Mouse (Mus musculus): ENCODE data around the gene Sirt7. TPM values are rescaled to one million over a fixed set of nuclear protein-coding genes. Genes with fewer than 3 reads are reported as not detected.

Sirt7 gene
- polyA plus RNA-seq, 1 experiment, result 119 TPM

DNA sequence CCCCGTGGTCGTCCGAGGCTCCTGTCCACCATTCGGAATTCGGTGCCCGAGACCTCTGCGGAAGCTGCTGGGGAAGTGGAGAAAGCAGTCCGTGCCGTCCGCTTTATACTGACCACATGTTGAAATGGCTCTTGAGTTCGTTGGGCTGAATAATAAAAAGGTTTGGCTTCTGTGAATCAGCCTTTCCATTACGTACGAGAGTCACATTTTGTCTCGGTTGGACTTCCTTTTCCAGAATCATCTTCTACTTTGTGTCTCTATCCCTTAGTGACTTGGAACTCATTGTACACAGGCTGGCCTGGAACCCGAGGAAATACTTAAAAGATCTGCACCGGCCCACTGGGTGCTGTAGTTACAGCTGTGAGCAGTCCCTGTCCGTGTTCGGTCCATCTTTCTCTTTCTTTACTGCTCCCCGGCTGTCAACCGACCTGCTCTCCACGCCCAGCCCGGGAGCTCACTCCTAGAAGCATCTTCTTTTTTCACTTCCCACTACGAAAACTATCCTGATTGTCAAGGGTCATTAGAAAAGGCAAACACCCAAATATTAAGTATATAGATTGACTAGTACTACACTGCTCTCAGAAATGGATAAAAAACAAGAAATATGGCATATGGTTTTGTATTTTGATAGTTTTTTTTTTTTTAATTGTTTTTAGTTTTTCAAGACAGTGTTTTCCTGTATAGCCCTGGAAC, 51.3 kb downstream of the Sirt7 start:
- peak in 1 of 2 experiments; percentile 77 for DNase-seq (ENCODE audit: low read depth in 1 of 2, low spot score in 2 of 2)
- TF ChIP-seq POLR2A (IDR thresholded peaks at IDR 0.05; ENCODE audit: low read depth, low read length) (no peak), CTCF (IDR thresholded peaks at IDR 0.05; ENCODE audit: extremely low read depth, insufficient read depth, insufficient read length, insufficient replicate concordance) (no peak)
- Histone ChIP-seq H3K27ac (ENCODE audit: insufficient read depth, low read length) (peak overlapping the region; percentile 99), H3K36me3 (ENCODE audit: control insufficient read depth, insufficient read depth, low read length) (peaks cover 19% of the 10 kb centered on the region), H3K4me3 (ENCODE audit: extremely low read depth, insufficient read depth, insufficient read length) (peak overlapping the region; percentile 74), H3K27me3 (ENCODE audit: control insufficient read depth, insufficient read depth, low read length) (no peaks in the 10 kb centered on the region), H3K4me1 (ENCODE audit: control insufficient read depth, insufficient read depth, insufficient read length) (peaks cover 9% of the 10 kb centered on the region; the same call in 1 of the 2 replicates)
- WGBS, result under 1% methylated on average over 23 of the region's 23 CpGs

DNA sequence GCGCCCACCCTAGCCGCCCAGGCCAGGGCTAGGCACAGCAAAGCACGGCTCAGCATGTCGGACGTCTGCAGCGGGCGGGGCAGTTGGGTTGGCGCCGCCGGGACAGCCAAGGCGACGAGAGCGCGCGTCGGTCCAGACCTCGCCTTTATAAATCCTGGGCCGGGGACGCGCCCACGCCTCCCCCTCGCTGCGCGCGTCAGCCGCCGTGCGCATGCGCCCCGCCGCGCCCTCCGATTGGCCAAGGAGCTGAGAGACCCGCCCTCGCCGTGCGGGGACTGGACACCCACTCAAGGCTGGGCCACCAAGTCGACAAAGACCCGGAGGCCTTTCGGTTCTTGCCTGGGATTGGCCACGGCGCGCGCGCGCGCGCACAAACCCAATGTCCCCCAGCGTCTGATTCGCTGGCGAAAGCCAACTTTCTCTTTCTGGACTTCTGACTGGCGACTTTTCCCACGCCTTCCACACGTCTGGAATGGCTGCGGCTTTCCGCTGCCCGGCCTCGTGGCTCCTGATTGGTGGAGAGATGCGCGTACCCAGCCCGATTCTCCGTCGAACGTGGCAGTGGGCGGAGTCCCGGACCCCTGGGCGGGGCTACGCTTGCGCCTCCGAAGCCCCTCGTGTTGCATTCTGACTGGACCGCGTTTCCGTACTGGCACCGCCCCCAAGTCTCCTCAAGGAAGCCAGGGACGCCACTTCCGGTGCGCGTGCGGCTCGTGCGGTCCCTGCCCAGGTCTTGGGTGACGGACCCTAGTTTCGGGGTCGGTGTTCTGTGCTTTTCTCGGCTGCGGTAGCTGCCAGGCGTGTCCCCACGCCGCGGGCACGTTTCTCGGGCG, 52.1 kb downstream of the Sirt7 start, which contains the start of gene P4hb:
Gene P4hb, minus strand, starts transcription at position 502 of the 833 bp plus-strand sequence.
- peaks cover 17% of the 10 kb centered on the region for H3K36me3 ChIP-seq (ENCODE audit: control insufficient read depth, insufficient read depth, low read length)
- H3K27me3 ChIP-seq (ENCODE audit: control insufficient read depth, insufficient read depth, low read length), result no peaks in the 10 kb centered on the region
- peak within 1 kb of the TSS; percentile 99 for H3K27ac ChIP-seq (ENCODE audit: insufficient read depth, low read length)
- under 1% methylated on average over 94 of the region's 94 CpGs for WGBS
- TF ChIP-seq POLR2A (IDR thresholded peaks at IDR 0.05; ENCODE audit: low read depth, low read length) (peak; percentile 96), CTCF (IDR thresholded peaks at IDR 0.05; ENCODE audit: extremely low read depth, insufficient read depth, insufficient read length, insufficient replicate concordance) (no peak)
- peak within 1 kb of the TSS; percentile 75 for H3K4me3 ChIP-seq (ENCODE audit: extremely low read depth, insufficient read depth, insufficient read length)
- peak; percentile 98 to 99 for DNase-seq (ENCODE audit: low read depth in 1 of 2, low spot score in 2 of 2)
- peaks cover 9% of the 10 kb centered on the region; the same call in 1 of the 2 replicates for H3K4me1 ChIP-seq (ENCODE audit: control insufficient read depth, insufficient read depth, insufficient read length)

DNA sequence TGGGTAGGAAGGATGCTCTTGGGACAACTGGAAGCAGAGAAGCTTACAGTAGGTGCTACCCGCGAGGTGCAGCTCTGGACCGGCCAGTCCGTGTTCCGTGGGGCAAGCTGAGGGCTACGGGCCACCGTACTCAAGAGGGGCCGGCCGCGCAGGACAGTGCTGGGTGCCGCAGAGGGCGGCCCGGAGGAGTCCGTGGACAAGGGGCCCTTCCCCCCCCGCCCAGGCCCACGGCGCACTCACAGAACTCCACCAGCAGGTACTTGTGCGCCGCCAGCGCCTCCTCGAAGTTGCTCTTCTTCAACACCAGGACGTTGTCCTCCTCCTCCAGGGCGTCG, 52.7 kb downstream of the Sirt7 start:
- DNase-seq (ENCODE audit: low read depth in 1 of 2, low spot score in 2 of 2), result no peak
- peak overlapping the region; percentile 70 for H3K27ac ChIP-seq (ENCODE audit: insufficient read depth, low read length)

DNA sequence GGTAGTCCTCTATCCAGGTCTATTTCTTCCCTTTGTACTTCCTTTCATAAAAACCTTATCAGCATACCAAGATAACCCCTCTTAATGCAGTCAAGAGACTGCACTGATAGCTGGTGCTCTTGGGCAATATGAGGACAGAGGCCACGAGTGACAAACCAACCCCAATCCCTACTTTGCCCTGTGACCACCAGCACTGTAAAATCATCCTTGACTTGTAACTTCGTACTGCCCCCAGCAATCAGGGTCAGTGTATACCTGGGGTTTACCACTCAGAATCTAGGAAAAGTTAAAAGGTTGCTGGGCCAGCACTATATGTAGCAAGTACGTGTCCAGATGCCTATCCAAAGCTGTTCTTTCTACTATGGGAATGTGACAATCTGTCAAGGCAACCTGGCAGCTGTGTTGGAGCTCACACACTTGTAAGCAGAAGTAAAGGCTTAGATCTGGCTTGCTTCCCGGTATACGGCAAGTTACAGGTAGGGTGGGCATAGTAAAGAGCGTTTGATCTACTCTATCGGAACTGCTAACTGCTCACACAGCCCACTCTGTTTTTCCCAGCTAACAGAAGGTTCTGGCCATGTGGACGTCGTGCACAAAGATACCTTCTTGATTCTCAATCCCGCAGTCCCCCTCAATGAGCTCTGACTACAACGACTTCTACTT, 53.2 kb downstream of the Sirt7 start:
- Histone ChIP-seq H3K27ac (ENCODE audit: insufficient read depth, low read length) (peak overlapping the region; percentile 70; the same call in 1 of the 2 replicates), H3K4me3 (ENCODE audit: extremely low read depth, insufficient read depth, insufficient read length) (peak overlapping the region; percentile 75), H3K36me3 (ENCODE audit: control insufficient read depth, insufficient read depth, low read length) (peaks cover 26% of the 10 kb centered on the region), H3K4me1 (ENCODE audit: control insufficient read depth, insufficient read depth, insufficient read length) (peaks cover 9% of the 10 kb centered on the region; the same call in 1 of the 2 replicates), H3K27me3 (ENCODE audit: control insufficient read depth, insufficient read depth, low read length) (no peaks in the 10 kb centered on the region)
- no peak for DNase-seq (ENCODE audit: low read depth in 1 of 2, low spot score in 2 of 2)
- TF ChIP-seq CTCF (IDR thresholded peaks at IDR 0.05; ENCODE audit: extremely low read depth, insufficient read depth, insufficient read length, insufficient replicate concordance) (no peak), POLR2A (IDR thresholded peaks at IDR 0.05; ENCODE audit: low read depth, low read length) (no peak)
- 6% methylated on average over 11 of the region's 11 CpGs for WGBS

More for the DNA sequence above, 52.7 kb downstream of the Sirt7 start:
- Histone ChIP-seq H3K27me3 (ENCODE audit: control insufficient read depth, insufficient read depth, low read length) (no peaks in the 10 kb centered on the region), H3K36me3 (ENCODE audit: control insufficient read depth, insufficient read depth, low read length) (peaks cover 21% of the 10 kb centered on the region), H3K4me3 (ENCODE audit: extremely low read depth, insufficient read depth, insufficient read length) (peak overlapping the region; percentile 75), H3K4me1 (ENCODE audit: control insufficient read depth, insufficient read depth, insufficient read length) (peaks cover 9% of the 10 kb centered on the region; the same call in 1 of the 2 replicates)
- no peak for TF ChIP-seq POLR2A (IDR thresholded peaks at IDR 0.05; ENCODE audit: low read depth, low read length)
- no peak for TF ChIP-seq CTCF (IDR thresholded peaks at IDR 0.05; ENCODE audit: extremely low read depth, insufficient read depth, insufficient read length, insufficient replicate concordance)
- WGBS, result under 1% methylated on average over 24 of the region's 24 CpGs

DNA sequence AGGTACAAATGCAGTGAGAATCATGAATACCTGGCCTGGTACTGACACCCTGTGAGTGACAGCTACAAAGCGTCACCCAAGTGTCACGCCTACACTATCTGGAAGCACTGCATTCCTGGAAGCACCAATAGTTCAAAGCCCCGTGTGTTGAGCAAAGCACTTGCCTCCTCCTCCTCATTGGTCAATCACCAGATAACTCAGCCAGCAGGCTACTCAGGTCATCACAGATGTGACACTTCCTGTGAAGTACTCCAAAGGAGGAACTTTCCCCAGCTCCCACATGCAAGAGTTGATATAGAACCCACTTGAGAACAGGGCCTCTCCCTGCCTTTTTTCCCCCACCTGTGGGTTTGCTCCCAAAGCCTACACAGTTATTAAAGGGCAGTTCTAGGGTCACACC, 53.9 kb downstream of the Sirt7 start:
- no peaks in the 10 kb centered on the region for H3K27me3 ChIP-seq (ENCODE audit: control insufficient read depth, insufficient read depth, low read length)
- no peak for TF ChIP-seq CTCF (IDR thresholded peaks at IDR 0.05; ENCODE audit: extremely low read depth, insufficient read depth, insufficient read length, insufficient replicate concordance)
- no peak for TF ChIP-seq POLR2A (IDR thresholded peaks at IDR 0.05; ENCODE audit: low read depth, low read length)
- DNase-seq (ENCODE audit: low read depth in 1 of 2, low spot score in 2 of 2), result no peak
- no peak overlapping the region for H3K27ac ChIP-seq (ENCODE audit: insufficient read depth, low read length)
- H3K4me3 ChIP-seq (ENCODE audit: extremely low read depth, insufficient read depth, insufficient read length), result no peak overlapping the region
- H3K36me3 ChIP-seq (ENCODE audit: control insufficient read depth, insufficient read depth, low read length), result peaks cover 29% of the 10 kb centered on the region
- peaks cover 9% of the 10 kb centered on the region; the same call in 1 of the 2 replicates for H3K4me1 ChIP-seq (ENCODE audit: control insufficient read depth, insufficient read depth, insufficient read length)
- WGBS, result 79% methylated on average over 3 of the region's 3 CpGs

Other genes with a start within 250 kb of the Sirt7 start
- 36.5 and 53.8 TPM in 2 replicates for gene Faap100, start 246.5 kb downstream of the Sirt7 start, polyA plus RNA-seq (2012; rRNA removed)
- gene Nploc4, start 187.5 kb downstream of the Sirt7 start, polyA plus RNA-seq (2012; rRNA removed), result 25.3 and 31.0 TPM in 2 replicates
- 7.9 and 9.1 TPM in 2 replicates for gene Tspan10, start 182.6 kb downstream of the Sirt7 start, polyA plus RNA-seq (2012; rRNA removed)
- gene Pde6g, start 171.7 kb downstream of the Sirt7 start, polyA plus RNA-seq (2012; rRNA removed), result 0.14 and 0.35 TPM in 2 replicates
- gene Oxld1, start 167.2 kb downstream of the Sirt7 start, polyA plus RNA-seq (2012; rRNA removed), result 9.1 and 11.0 TPM in 2 replicates
- 11.2 TPM in 2 replicates for gene Ccdc137, start 167.1 kb downstream of the Sirt7 start, polyA plus RNA-seq (2012; rRNA removed)
- gene Arl16, start 157.6 kb downstream of the Sirt7 start, polyA plus RNA-seq (2012; rRNA removed), result 13.2 and 14.4 TPM in 2 replicates
- 55.1 and 55.7 TPM in 2 replicates for gene Mrpl12, start 140.6 kb downstream of the Sirt7 start, polyA plus RNA-seq (2012; rRNA removed)
- gene Slc25a10, start 133.4 kb downstream of the Sirt7 start, polyA plus RNA-seq (2012; rRNA removed), result 36.5 and 48.1 TPM in 2 replicates
- gene Gcgr, start 94.5 kb downstream of the Sirt7 start, polyA plus RNA-seq (2012; rRNA removed), result 0.30 and 0.36 TPM in 2 replicates
- gene Mcrip1, start 75.5 kb downstream of the Sirt7 start, polyA plus RNA-seq (2012; rRNA removed), result 79.9 and 99.4 TPM in 2 replicates
- not detected in 2 replicates for gene Ppp1r27, start 74.1 kb downstream of the Sirt7 start, polyA plus RNA-seq (2012; rRNA removed)
- 76.8 and 79.2 TPM in 2 replicates for gene P4hb, start 52.0 kb downstream of the Sirt7 start, polyA plus RNA-seq (2012; rRNA removed)
- 620 and 856 TPM in 2 replicates for gene Arhgdia, start 43.6 kb downstream of the Sirt7 start, polyA plus RNA-seq (2012; rRNA removed)
- gene Alyref, start 26.9 kb downstream of the Sirt7 start, polyA plus RNA-seq (2012; rRNA removed), result 22.1 and 27.2 TPM in 2 replicates
- 80.1 and 101 TPM in 2 replicates for gene Anapc11, start 26.8 kb downstream of the Sirt7 start, polyA plus RNA-seq (2012; rRNA removed)
- 4.4 and 5.5 TPM in 2 replicates for gene Npb, start 16.8 kb downstream of the Sirt7 start, polyA plus RNA-seq (2012; rRNA removed)
- gene Pcyt2, start 7.3 kb downstream of the Sirt7 start, polyA plus RNA-seq (2012; rRNA removed), result 139 and 165 TPM in 2 replicates
- gene Mafg, start 8.4 kb upstream of the Sirt7 start, polyA plus RNA-seq (2012; rRNA removed), result 29.9 and 31.3 TPM in 2 replicates
- gene Pycr1, start 18.5 kb upstream of the Sirt7 start, polyA plus RNA-seq (2012; rRNA removed), result 7.5 and 8.7 TPM in 2 replicates
- gene Myadml2, start 22.9 kb upstream of the Sirt7 start, polyA plus RNA-seq (2012; rRNA removed), result 0.83 and 1.5 TPM in 2 replicates
- 0.08 and 0.38 TPM in 2 replicates for gene Notum, start 35.9 kb upstream of the Sirt7 start, polyA plus RNA-seq (2012; rRNA removed)
- 84.5 and 89.1 TPM in 2 replicates for gene Aspscr1, start 47.7 kb upstream of the Sirt7 start, polyA plus RNA-seq (2012; rRNA removed)
- gene Cenpx, start 88.5 kb upstream of the Sirt7 start, polyA plus RNA-seq (2012; rRNA removed), result 44.1 and 52.2 TPM in 2 replicates
- 33.5 and 34.9 TPM in 2 replicates for gene Lrrc45, start 88.7 kb upstream of the Sirt7 start, polyA plus RNA-seq (2012; rRNA removed)
- 3.0 and 4.9 TPM in 2 replicates for gene Rac3, start 96.2 kb upstream of the Sirt7 start, polyA plus RNA-seq (2012; rRNA removed)
- gene Dcxr, start 102.0 kb upstream of the Sirt7 start, polyA plus RNA-seq (2012; rRNA removed), result 39.1 and 49.3 TPM in 2 replicates
- 5.3 and 5.8 TPM in 2 replicates for gene Cbr2, start 106.9 kb upstream of the Sirt7 start, polyA plus RNA-seq (2012; rRNA removed)
- 0.67 and 0.84 TPM in 2 replicates for gene Hmga1b, start 137.6 kb upstream of the Sirt7 start, polyA plus RNA-seq (2012; rRNA removed)
- 27.5 and 32.9 TPM in 2 replicates for gene Rfng, start 159.0 kb upstream of the Sirt7 start, polyA plus RNA-seq (2012; rRNA removed)
- gene Gps1, start 159.0 kb upstream of the Sirt7 start, polyA plus RNA-seq (2012; rRNA removed), result 84.9 and 88.9 TPM in 2 replicates
- 35.0 and 39.4 TPM in 2 replicates for gene Dus1l, start 171.2 kb upstream of the Sirt7 start, polyA plus RNA-seq (2012; rRNA removed)
- 151 and 179 TPM in 2 replicates for gene Fasn, start 199.3 kb upstream of the Sirt7 start, polyA plus RNA-seq (2012; rRNA removed)

All from spleen, adult 2 months (tissue).